Mouse (Mus musculus): ENCODE results near the gene Dcun1d4.
"Not testable (repeated sequence)": the region's sequence is repeated elsewhere in the genome, so short reads cannot be mapped to it uniquely, and the experiment has no call there.

The Dcun1d4 gene

GRCm38 (mm10) chr5:73547252-73547651 is 66.5 kb downstream of the Dcun1d4 start:
- no peak for DNase-seq (ENCODE audit: low spot score)

- DNase-seq (ENCODE audit: low spot score): no peak
Measured at GRCm38 (mm10) chr5:73548237-73548636, 67.4 kb downstream of the Dcun1d4 start.

- no peak for DNase-seq (ENCODE audit: low spot score)
Measured at GRCm38 (mm10) chr5:73548838-73549237, 68.0 kb downstream of the Dcun1d4 start.

- DNase-seq (ENCODE audit: low spot score): no peak
Measured at GRCm38 (mm10) chr5:73551836-73552235, 71.0 kb downstream of the Dcun1d4 start.

GRCm38 (mm10) chr5:73553903-73554302 is 73.1 kb downstream of the Dcun1d4 start:
- DNase-seq (ENCODE audit: low spot score): no peak

GRCm38 (mm10) chr5:73555096-73555852 is 74.5 kb downstream of the Dcun1d4 start:
- DNase-seq (ENCODE audit: low spot score): no peak

- DNase-seq (ENCODE audit: low spot score): no peak
Measured at GRCm38 (mm10) chr5:73556733-73557425, 76.1 kb downstream of the Dcun1d4 start.

GRCm38 (mm10) chr5:73558756-73559155 is 78.0 kb downstream of the Dcun1d4 start:
- DNase-seq (ENCODE audit: low spot score): no peak

GRCm38 (mm10) chr5:73564038-73564437 is 83.2 kb downstream of the Dcun1d4 start:
- no peak for DNase-seq (ENCODE audit: low spot score)

GRCm38 (mm10) chr5:73566119-73566518 is 85.3 kb downstream of the Dcun1d4 start:
- DNase-seq (ENCODE audit: low spot score): no peak

GRCm38 (mm10) chr5:73566892-73567291 is 86.1 kb downstream of the Dcun1d4 start:
- no peak for DNase-seq (ENCODE audit: low spot score)

GRCm38 (mm10) chr5:73569181-73569580 is 88.4 kb downstream of the Dcun1d4 start:
- no peak for DNase-seq (ENCODE audit: low spot score)

GRCm38 (mm10) chr5:73571395-73572156 is 90.8 kb downstream of the Dcun1d4 start:
- DNase-seq (ENCODE audit: low spot score): no peak

- peak; percentile 8 for DNase-seq (ENCODE audit: low spot score)
Measured at GRCm38 (mm10) chr5:73572846-73573245, 92.0 kb downstream of the Dcun1d4 start.

- peak; percentile 7 for DNase-seq (ENCODE audit: low spot score)
Measured at GRCm38 (mm10) chr5:73573789-73574188, 93.0 kb downstream of the Dcun1d4 start.

GRCm38 (mm10) chr5:73574616-73575015 is 93.8 kb downstream of the Dcun1d4 start:
- no peak for DNase-seq (ENCODE audit: low spot score)

GRCm38 (mm10) chr5:73576708-73577107 is 95.9 kb downstream of the Dcun1d4 start:
- no peak for DNase-seq (ENCODE audit: low spot score)

GRCm38 (mm10) chr5:73578131-73578530 is 97.3 kb downstream of the Dcun1d4 start:
- no peak for DNase-seq (ENCODE audit: low spot score)

GRCm38 (mm10) chr5:73584011-73584410 is 103.2 kb downstream of the Dcun1d4 start:
- not testable (repeated sequence) for DNase-seq (ENCODE audit: low spot score)

GRCm38 (mm10) chr5:73585212-73586115 is 104.7 kb downstream of the Dcun1d4 start:
- no peak for DNase-seq (ENCODE audit: low spot score)

GRCm38 (mm10) chr5:73586597-73586996 is 105.8 kb downstream of the Dcun1d4 start:
- no peak for DNase-seq (ENCODE audit: low spot score)

- no peak for DNase-seq (ENCODE audit: low spot score)
Measured at GRCm38 (mm10) chr5:73587119-73587518, 106.3 kb downstream of the Dcun1d4 start.

Data from MN1 (cell line).